Mouse (Mus musculus): Measurements from ENCODE around the gene Ccser1.

DNA sequence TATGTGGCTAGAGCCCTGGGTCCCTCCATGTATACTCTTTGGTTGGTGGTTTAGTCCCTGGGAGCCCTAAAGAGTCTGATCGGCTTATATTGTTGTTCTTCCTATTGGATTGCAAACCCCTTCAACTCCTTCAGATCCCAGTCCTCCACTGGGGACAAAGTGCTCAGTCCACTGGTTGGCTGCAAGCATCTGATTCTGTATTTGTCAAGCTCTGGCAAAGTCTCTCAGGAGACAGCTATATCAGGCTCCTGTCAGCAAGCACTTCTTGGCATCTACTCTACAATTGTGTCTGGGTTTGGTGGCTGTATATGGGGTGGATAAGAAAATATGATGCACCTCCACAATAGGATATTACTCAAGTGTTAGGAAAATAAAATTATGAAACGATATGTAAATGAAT lies 1187.7 kb downstream of the Ccser1 start:
- TF ChIP-seq POLR2A (IDR thresholded peaks at IDR 0.05; ENCODE audit: extremely low read depth, insufficient read depth, low read length) (no peak), CTCF (IDR thresholded peaks at IDR 0.05; ENCODE audit: low read depth, low read length) (no peak)
